Mouse (Mus musculus) lung, postnatal 0 days (tissue): ENCODE measurements around the gene Elk3.
A peak's percentile ranks its signal among the peaks of the same experiment; 100 is the strongest.

Source experiments
- CTCF ChIP-seq: IDR thresholded peaks from 2 replicates; pipeline ENCODE4 v1.5.1; 2016; ENCODE audit warnings: antibody characterized with exemption, mild to moderate bottlenecking
- EP300 ChIP-seq: IDR thresholded peaks from 2 replicates; pipeline ENCODE4 v1.6.1; 2016; ENCODE audit warnings: antibody characterized with exemption, mild to moderate bottlenecking, control low read depth

DNA sequence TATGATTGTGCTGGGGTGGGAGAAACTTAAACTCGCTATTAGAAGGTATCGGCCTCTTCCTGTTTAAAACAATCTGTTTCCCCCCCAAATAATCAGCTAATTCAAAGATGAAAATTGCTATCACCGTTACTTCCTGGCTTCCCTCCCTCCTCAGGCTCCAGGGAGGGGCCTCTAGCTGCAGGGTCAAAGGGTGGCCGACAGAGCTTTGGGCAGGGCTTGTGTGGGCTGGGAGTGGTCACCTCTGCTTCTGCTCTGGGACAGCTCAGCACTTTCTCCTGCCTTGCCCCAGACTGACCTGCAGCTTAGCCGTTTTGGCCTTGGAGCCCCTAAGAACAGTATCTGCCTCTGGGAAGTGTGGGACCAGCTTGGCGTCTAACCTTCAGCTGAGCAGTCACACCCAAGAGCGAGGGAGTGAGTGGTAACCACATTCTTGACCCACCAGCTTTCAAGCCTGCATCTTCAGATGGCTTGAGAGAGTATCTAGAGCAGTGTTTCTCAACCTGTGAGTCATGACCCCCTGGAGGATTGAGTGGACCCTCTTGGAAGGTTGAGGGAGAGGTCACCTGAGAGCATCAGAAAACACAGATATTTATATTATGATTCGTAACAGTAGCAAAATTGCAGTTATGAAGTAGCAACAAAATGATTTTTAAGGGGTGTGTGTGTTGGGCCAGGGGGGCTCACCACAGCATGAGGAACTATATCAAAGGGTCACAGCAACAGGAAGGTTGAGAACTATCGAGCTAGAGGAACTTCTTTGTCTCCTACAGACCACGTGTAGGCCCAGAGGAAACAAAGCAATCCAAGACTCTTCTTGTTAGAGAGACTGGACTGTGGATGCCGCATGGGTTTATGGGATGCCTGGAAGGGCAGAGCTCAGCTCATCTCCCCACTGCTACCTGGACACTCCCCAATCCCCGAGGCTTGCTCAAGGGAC, 15.1 kb upstream of the Elk3 start:
- TF ChIP-seq CTCF (no peak; the same call in 1 of the 2 replicates), EP300 (peak; percentile 18)
